Mouse (Mus musculus) intestine, embryonic 15.5 days (tissue): ENCODE data around the gene Gm49318. TPM values are rescaled to one million over a fixed set of nuclear protein-coding genes. Genes with fewer than 3 reads are reported as not detected.
A peak's percentile ranks its signal among the peaks of the same experiment; 100 is the strongest.

Source experiments
- ATAC-seq: fragments of 200-750 bp; cut with Nextera tagmentation; 2 replicates; pipeline ENCODE4 v1.8.0; 2017; ENCODE audit warnings: moderate TSS enrichment, moderate library complexity
- H3K27ac ChIP-seq: fragments of 300-500 bp; sonication (generic); 2 replicates; pipeline ENCODE4 v1.5.1; 2015; ENCODE audit warnings: mild to moderate bottlenecking, inconsistent platforms
- H3K27me3 ChIP-seq: fragments of 300-500 bp; sonication (generic); replicated peaks from 2 replicates; pipeline ENCODE4 v1.6.1; 2015; ENCODE audit warnings: inconsistent platforms
- H3K36me3 ChIP-seq: fragments of 300-500 bp; sonication (generic); 2 replicates; pipeline ENCODE4 v1.6.1; 2015; ENCODE audit warnings: inconsistent platforms
- H3K4me1 ChIP-seq: fragments of 300-500 bp; sonication (generic); replicated peaks from 2 replicates; pipeline ENCODE4 v1.6.1; 2015; ENCODE audit warnings: inconsistent platforms
- H3K4me2 ChIP-seq: fragments of 300-500 bp; sonication (generic); replicated peaks from 2 replicates; pipeline ENCODE4 v1.6.1; 2015; ENCODE audit warnings: mild to moderate bottlenecking, inconsistent platforms
- H3K4me3 ChIP-seq: fragments of 300-500 bp; sonication (generic); replicated peaks from 2 replicates; pipeline ENCODE4 v1.5.1; 2015; ENCODE audit warnings: inconsistent platforms
- H3K9ac ChIP-seq: fragments of 300-500 bp; sonication (generic); 2 replicates; pipeline ENCODE4 v1.6.1; 2015; ENCODE audit warnings: inconsistent platforms
- H3K9me3 ChIP-seq: fragments of 300-500 bp; sonication (generic); 2 replicates; pipeline ENCODE4 v1.6.1; 2016; ENCODE audit warnings: inconsistent platforms
- WGBS: fragments of 180-500 bp; shearing (Covaris S2); methylation state at CpG from one replicate; pipeline ENCODE4 v1.1.7; 2015; 5-methylcytosine and 5-hydroxymethylcytosine counted together
- polyA plus RNA-seq: library from polyadenylated mRNA; unstranded; fragments of >200 nt; fragmentation: Nextera tagmentation; extraction: Ambion mirVana; gene quantifications from 2 replicates; pipeline ENCODE4 v1.2.1, GENCODE M21; 2015

Gm49318 gene
- polyA plus RNA-seq, 1 experiment from 2014 or later: not detected

- no peaks in the 10 kb centered on the region for H3K9me3 ChIP-seq
- H3K4me1 ChIP-seq: peaks cover 24% of the 10 kb centered on the region
- ATAC-seq: no peak
- H3K9ac ChIP-seq: no peak overlapping the region
- H3K27ac ChIP-seq: no peak overlapping the region
- no peaks in the 10 kb centered on the region for H3K36me3 ChIP-seq
- H3K4me2 ChIP-seq: peak overlapping the region; percentile 77
- peak overlapping the region; percentile 40 for H3K4me3 ChIP-seq
- H3K27me3 ChIP-seq: peaks cover 60% of the 10 kb centered on the region
- WGBS: 10% methylated on average over 36 of the region's 36 CpGs
These were observed 83.3 kb downstream of the Gm49318 start for GRCm38 (mm10) chr9:21987592-21988342.

Other genes starting within 250 kb of the Gm49318 start
- gene Angptl8, start 235.7 kb downstream of the Gm49318 start, polyA plus RNA-seq: 8.2 and 12.0 TPM in 2 replicates
- gene Dock6, start 218.6 kb downstream of the Gm49318 start, polyA plus RNA-seq: 26.9 and 30.7 TPM in 2 replicates
- 34.6 and 41.9 TPM in 2 replicates for gene Rab3d, start 153.1 kb downstream of the Gm49318 start, polyA plus RNA-seq
- 3.1 and 4.2 TPM in 2 replicates for gene Ccdc159, start 143.8 kb downstream of the Gm49318 start, polyA plus RNA-seq
- 71.7 and 81.7 TPM in 2 replicates for gene Tmem205, start 143.7 kb downstream of the Gm49318 start, polyA plus RNA-seq
- 6.9 and 7.0 TPM in 2 replicates for gene Plppr2, start 134.2 kb downstream of the Gm49318 start, polyA plus RNA-seq
- gene Swsap1, start 115.5 kb downstream of the Gm49318 start, polyA plus RNA-seq: 5.2 and 5.7 TPM in 2 replicates
- 4.0 and 4.3 TPM in 2 replicates for gene Epor, start 107.8 kb downstream of the Gm49318 start, polyA plus RNA-seq
- gene Rgl3, start 81.8 kb downstream of the Gm49318 start, polyA plus RNA-seq: 1.6 and 1.7 TPM in 2 replicates
- 0.25 and 0.50 TPM in 2 replicates for gene Ccdc151, start 68.6 kb downstream of the Gm49318 start, polyA plus RNA-seq
- 105 and 122 TPM in 2 replicates for gene Prkcsh, start 68.5 kb downstream of the Gm49318 start, polyA plus RNA-seq
- gene Elavl3, start 19.2 kb downstream of the Gm49318 start, polyA plus RNA-seq: 2.8 and 2.9 TPM in 2 replicates
- 9.7 and 10.6 TPM in 2 replicates for gene Zfp653, start 117 bp upstream of the Gm49318 start, polyA plus RNA-seq
- 44.4 and 50.0 TPM in 2 replicates for gene Ecsit, start 14.2 kb upstream of the Gm49318 start, polyA plus RNA-seq
- gene Cnn1, start 28.0 kb upstream of the Gm49318 start, polyA plus RNA-seq: 281 and 303 TPM in 2 replicates
- gene Elof1, start 45.9 kb upstream of the Gm49318 start, polyA plus RNA-seq: 143 and 157 TPM in 2 replicates
- 39.0 and 49.8 TPM in 2 replicates for gene Acp5, start 64.5 kb upstream of the Gm49318 start, polyA plus RNA-seq
- 88.6 and 90.0 TPM in 2 replicates for gene Pigyl, start 85.6 kb upstream of the Gm49318 start, polyA plus RNA-seq
- gene Zfp872, start 116.8 kb upstream of the Gm49318 start, polyA plus RNA-seq: 0.29 and 0.90 TPM in 2 replicates
- 19.3 and 23.6 TPM in 2 replicates for gene Zfp809, start 154.5 kb upstream of the Gm49318 start, polyA plus RNA-seq
- 4.2 and 4.3 TPM in 2 replicates for gene Zfp599, start 188.6 kb upstream of the Gm49318 start, polyA plus RNA-seq
- gene Zfp810, start 236.4 kb upstream of the Gm49318 start, polyA plus RNA-seq: 12.4 and 13.3 TPM in 2 replicates